Mouse (Mus musculus): Measurements from ENCODE around the gene Setd1a. TPM values are rescaled to one million over a fixed set of nuclear protein-coding genes. Genes with fewer than 3 reads are reported as not detected.
A peak's percentile ranks its signal among the peaks of the same experiment; 100 is the strongest.
"Not testable (repeated sequence)": the region's sequence is repeated elsewhere in the genome, so short reads cannot be mapped to it uniquely, and the experiment has no call there.

Setd1a gene
- 6.2 and 11.4 TPM in 2 replicates for polyA plus RNA-seq (2015; fragmentation: Nextera tagmentation; extraction: Ambion mirVana)

GRCm38 (mm10) chr7:127776426-127776825, at the start of gene Setd1a:
TSS of gene Setd1a (plus strand) at chr7:127776670.
- H3K4me3 ChIP-seq (ENCODE audit: low read length), result peak within 1 kb of the TSS; percentile 84
- H3K4me2 ChIP-seq (ENCODE audit: low read depth, low read length), result peak within 1 kb of the TSS; percentile 89
- under 1% methylated on average over 23 of the region's 23 CpGs for WGBS
- H3K27me3 ChIP-seq (replicated peaks; ENCODE audit: control insufficient read depth, insufficient read depth, low read length), result no peaks in the 10 kb centered on the region
- peak; percentile 62 for ATAC-seq
- no peaks in the 10 kb centered on the region for H3K9me3 ChIP-seq (ENCODE audit: control insufficient read depth, low read length)
- 0 out of 2 replicates have a peak, but pooled peaks cover 4% of the 10 kb centered on the region for H3K36me3 ChIP-seq (ENCODE audit: control insufficient read depth, insufficient read depth, low read length)
- peak within 1 kb of the TSS; percentile 95 for H3K9ac ChIP-seq (ENCODE audit: low read depth, low read length)
- H3K27ac ChIP-seq (ENCODE audit: low read length), result peak within 1 kb of the TSS; percentile 98
- H3K4me1 ChIP-seq (ENCODE audit: control insufficient read depth, insufficient read depth, low read length), result peaks cover 12% of the 10 kb centered on the region

GRCm38 (mm10) chr7:127727898-127728297, 48.6 kb upstream of the Setd1a start:
- H3K27ac ChIP-seq (ENCODE audit: low read length), result no peak overlapping the region
- WGBS, result 79% methylated on average over 7 of the region's 7 CpGs

GRCm38 (mm10) chr7:127730170-127730569, 46.3 kb upstream of the Setd1a start:
- no peaks in the 10 kb centered on the region for H3K9me3 ChIP-seq (ENCODE audit: control insufficient read depth, low read length)
- no peak overlapping the region for H3K9ac ChIP-seq (ENCODE audit: low read depth, low read length)
- no peak overlapping the region for H3K27ac ChIP-seq (ENCODE audit: low read length)
- H3K4me2 ChIP-seq (ENCODE audit: low read depth, low read length), result no peak overlapping the region
- WGBS, result 66% methylated on average over 4 of the region's 4 CpGs
- no peaks in the 10 kb centered on the region for H3K27me3 ChIP-seq (replicated peaks; ENCODE audit: control insufficient read depth, insufficient read depth, low read length)
- no peaks in the 10 kb centered on the region for H3K36me3 ChIP-seq (ENCODE audit: control insufficient read depth, insufficient read depth, low read length)
- no peaks in the 10 kb centered on the region for H3K4me1 ChIP-seq (ENCODE audit: control insufficient read depth, insufficient read depth, low read length)
- ATAC-seq, result no peak
- no peak overlapping the region for H3K4me3 ChIP-seq (ENCODE audit: low read length)

More at GRCm38 (mm10) chr7:127727898-127728297, 48.6 kb upstream of the Setd1a start:
- H3K4me1 ChIP-seq (ENCODE audit: control insufficient read depth, insufficient read depth, low read length), result no peaks in the 10 kb centered on the region
- H3K4me2 ChIP-seq (ENCODE audit: low read depth, low read length), result no peak overlapping the region
- no peak overlapping the region for H3K9ac ChIP-seq (ENCODE audit: low read depth, low read length)
- ATAC-seq, result no peak
- H3K36me3 ChIP-seq (ENCODE audit: control insufficient read depth, insufficient read depth, low read length), result no peaks in the 10 kb centered on the region
- H3K9me3 ChIP-seq (ENCODE audit: control insufficient read depth, low read length), result no peaks in the 10 kb centered on the region
- no peaks in the 10 kb centered on the region for H3K27me3 ChIP-seq (replicated peaks; ENCODE audit: control insufficient read depth, insufficient read depth, low read length)
- no peak overlapping the region for H3K4me3 ChIP-seq (ENCODE audit: low read length)

GRCm38 (mm10) chr7:127732066-127732465, 44.4 kb upstream of the Setd1a start, which contains the start of gene Ctf2:
TSS of gene Ctf2 (minus strand) at chr7:127732166.
- no CpG with 5 or more reads among the region's 5 CpGs for WGBS
- H3K4me3 ChIP-seq (ENCODE audit: low read length); H3K27ac ChIP-seq (ENCODE audit: low read length); H3K9ac ChIP-seq (ENCODE audit: low read depth, low read length); H3K27me3 ChIP-seq (replicated peaks; ENCODE audit: control insufficient read depth, insufficient read depth, low read length); H3K4me2 ChIP-seq (ENCODE audit: low read depth, low read length); ATAC-seq; H3K36me3 ChIP-seq (ENCODE audit: control insufficient read depth, insufficient read depth, low read length); H3K4me1 ChIP-seq (ENCODE audit: control insufficient read depth, insufficient read depth, low read length); H3K9me3 ChIP-seq (ENCODE audit: control insufficient read depth, low read length): not testable (repeated sequence)

GRCm38 (mm10) chr7:127744366-127745045, 32.0 kb upstream of the Setd1a start, which contains the start of gene Fbxl19:
TSS of gene Fbxl19 (plus strand) at chr7:127744543.
- H3K4me2 ChIP-seq (ENCODE audit: low read depth, low read length), result peak within 1 kb of the TSS; percentile 87
- ATAC-seq, result no peak
- H3K4me1 ChIP-seq (ENCODE audit: control insufficient read depth, insufficient read depth, low read length), result peaks cover 14% of the 10 kb centered on the region
- no peaks in the 10 kb centered on the region for H3K9me3 ChIP-seq (ENCODE audit: control insufficient read depth, low read length)
- WGBS, result under 1% methylated on average over 26 of the region's 26 CpGs
- H3K36me3 ChIP-seq (ENCODE audit: control insufficient read depth, insufficient read depth, low read length), result peaks cover 4% of the 10 kb centered on the region
- H3K4me3 ChIP-seq (ENCODE audit: low read length), result peak within 1 kb of the TSS; percentile 91
- no peaks in the 10 kb centered on the region for H3K27me3 ChIP-seq (replicated peaks; ENCODE audit: control insufficient read depth, insufficient read depth, low read length)
- H3K27ac ChIP-seq (ENCODE audit: low read length), result peak within 1 kb of the TSS; percentile 92
- peak within 1 kb of the TSS; percentile 87 for H3K9ac ChIP-seq (ENCODE audit: low read depth, low read length)

- ATAC-seq, result peak; percentile 85
- WGBS, result under 1% methylated on average over 19 of the region's 19 CpGs
- H3K9ac ChIP-seq (ENCODE audit: low read depth, low read length), result peak overlapping the region; percentile 87
Observed at GRCm38 (mm10) chr7:127745251-127745651, 31.2 kb upstream of the Setd1a start.

GRCm38 (mm10) chr7:127745652-127746493, 30.6 kb upstream of the Setd1a start:
- H3K27me3 ChIP-seq (replicated peaks; ENCODE audit: control insufficient read depth, insufficient read depth, low read length), result no peaks in the 10 kb centered on the region
- no peaks in the 10 kb centered on the region for H3K9me3 ChIP-seq (ENCODE audit: control insufficient read depth, low read length)
- H3K36me3 ChIP-seq (ENCODE audit: control insufficient read depth, insufficient read depth, low read length), result peaks cover 9% of the 10 kb centered on the region
- H3K4me2 ChIP-seq (ENCODE audit: low read depth, low read length), result peak overlapping the region; percentile 87
- peak overlapping the region; percentile 87 for H3K9ac ChIP-seq (ENCODE audit: low read depth, low read length)
- WGBS, result under 1% methylated on average over 39 of the region's 39 CpGs
- peak overlapping the region; percentile 92 for H3K27ac ChIP-seq (ENCODE audit: low read length)
- peak overlapping the region; percentile 91 for H3K4me3 ChIP-seq (ENCODE audit: low read length)
- peak; percentile 91 for ATAC-seq
- peaks cover 14% of the 10 kb centered on the region for H3K4me1 ChIP-seq (ENCODE audit: control insufficient read depth, insufficient read depth, low read length)

More at GRCm38 (mm10) chr7:127745251-127745651, 31.2 kb upstream of the Setd1a start:
- Histone ChIP-seq H3K36me3 (ENCODE audit: control insufficient read depth, insufficient read depth, low read length) (peaks cover 9% of the 10 kb centered on the region), H3K27me3 (replicated peaks; ENCODE audit: control insufficient read depth, insufficient read depth, low read length) (no peaks in the 10 kb centered on the region), H3K27ac (ENCODE audit: low read length) (peak overlapping the region; percentile 92), H3K4me2 (ENCODE audit: low read depth, low read length) (peak overlapping the region; percentile 87), H3K4me3 (ENCODE audit: low read length) (peak overlapping the region; percentile 91), H3K9me3 (ENCODE audit: control insufficient read depth, low read length) (no peaks in the 10 kb centered on the region), H3K4me1 (ENCODE audit: control insufficient read depth, insufficient read depth, low read length) (peaks cover 14% of the 10 kb centered on the region)

GRCm38 (mm10) chr7:127746494-127747491, 29.7 kb upstream of the Setd1a start:
- H3K27ac ChIP-seq (ENCODE audit: low read length), result peak overlapping the region; percentile 92
- H3K27me3 ChIP-seq (replicated peaks; ENCODE audit: control insufficient read depth, insufficient read depth, low read length), result no peaks in the 10 kb centered on the region
- peak overlapping the region; percentile 87 for H3K9ac ChIP-seq (ENCODE audit: low read depth, low read length)
- peaks cover 9% of the 10 kb centered on the region for H3K36me3 ChIP-seq (ENCODE audit: control insufficient read depth, insufficient read depth, low read length)
- H3K4me3 ChIP-seq (ENCODE audit: low read length), result peak overlapping the region; percentile 91
- H3K4me2 ChIP-seq (ENCODE audit: low read depth, low read length), result peak overlapping the region; percentile 87
- under 1% methylated on average over 54 of the region's 62 CpGs for WGBS
- H3K9me3 ChIP-seq (ENCODE audit: control insufficient read depth, low read length), result no peaks in the 10 kb centered on the region
- ATAC-seq, result peak; percentile 2; the same call in 1 of the 2 replicates
- H3K4me1 ChIP-seq (ENCODE audit: control insufficient read depth, insufficient read depth, low read length), result peaks cover 14% of the 10 kb centered on the region
